Mouse (Mus musculus) gastrocnemius, adult 18-20 months (tissue): Measurements from ENCODE around the gene Lrriq1. TPM values are rescaled to one million over a fixed set of nuclear protein-coding genes. Genes with fewer than 3 reads are reported as not detected.

ENCODE experiments used
- DNase-seq: peaks from one replicate; pipeline ENCODE4 v3.0.0; 2021; ENCODE audit warnings: low spot score
- total RNA-seq, 2 experiments: library from RNA; stranded (reverse); gene quantifications; 2 replicates each; pipeline ENCODE4 v1.2.3; 2021

The Lrriq1 gene
- total RNA-seq, 2 experiments from 2014 or later: not detected

DNA sequence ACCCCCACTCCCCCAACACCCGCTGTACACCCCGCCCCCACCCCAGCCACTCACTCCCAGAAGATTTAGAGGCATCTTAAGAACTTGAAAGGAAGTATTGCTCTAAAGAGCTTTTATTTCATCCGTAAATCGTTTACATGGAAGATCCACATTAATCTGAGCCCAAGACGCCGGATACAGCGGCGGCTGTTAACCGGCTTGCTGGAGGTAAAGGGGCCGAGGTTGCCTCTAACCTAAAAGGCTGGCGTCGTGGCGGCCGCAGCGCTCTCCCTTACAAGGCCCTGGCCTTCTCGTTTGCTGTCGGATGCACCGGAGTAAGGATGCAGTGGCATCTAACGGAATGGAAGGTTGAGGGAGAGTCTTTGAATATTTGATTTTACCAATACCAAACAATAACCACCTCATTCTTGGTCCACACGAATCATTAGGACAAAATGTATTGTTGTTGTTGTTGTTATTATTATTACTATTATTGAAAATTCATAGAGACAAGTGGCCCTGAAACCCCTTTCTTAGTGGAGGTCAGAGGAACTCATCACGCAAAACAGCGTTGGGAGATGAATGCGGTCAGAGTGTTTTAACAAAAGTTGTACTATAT, 206.9 kb downstream of the Lrriq1 start:
- no peak for DNase-seq

DNA sequence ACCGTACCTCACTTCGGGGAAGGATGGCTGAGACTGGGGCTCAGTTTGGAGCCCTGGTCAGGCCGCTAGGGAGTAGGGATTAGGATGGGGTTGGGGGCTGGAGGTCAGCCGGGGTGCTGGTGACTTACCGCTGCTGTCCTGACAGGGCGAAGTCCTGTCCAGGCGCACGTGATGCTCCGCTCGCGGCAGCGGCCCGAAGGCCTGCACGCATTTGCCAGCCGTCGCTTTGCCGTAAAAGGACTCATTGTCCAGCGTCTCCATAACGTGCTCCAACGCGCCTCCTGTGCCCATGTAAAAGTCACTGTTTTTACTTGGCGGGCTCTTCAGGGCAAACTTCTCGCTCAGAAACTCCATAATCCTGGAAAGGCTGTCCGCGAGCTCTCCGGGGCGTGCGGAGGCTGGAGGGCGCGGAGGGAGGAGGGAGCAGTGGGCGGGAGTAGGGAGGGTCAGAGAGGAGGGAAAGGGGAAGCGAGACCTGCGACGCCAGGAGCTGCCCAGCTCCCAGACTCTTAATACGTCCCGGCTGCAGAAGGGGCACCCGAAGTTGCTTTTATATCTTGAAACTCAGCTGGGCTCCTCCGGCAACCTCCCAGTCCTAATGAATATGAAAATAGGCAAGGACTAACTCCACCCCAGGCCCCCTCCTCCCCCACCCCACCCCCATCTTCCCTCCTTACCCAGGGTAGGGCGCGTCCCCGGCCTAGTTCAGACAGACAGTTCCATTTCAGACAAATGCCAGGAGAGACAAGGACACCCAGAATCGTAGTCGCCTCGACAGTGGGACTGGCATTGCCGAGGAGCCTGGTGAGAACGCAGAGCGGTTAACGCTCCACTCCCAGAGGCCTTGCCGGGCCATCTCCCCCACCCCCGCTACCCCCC, 207.6 kb downstream of the Lrriq1 start:
- no peak for DNase-seq

DNA sequence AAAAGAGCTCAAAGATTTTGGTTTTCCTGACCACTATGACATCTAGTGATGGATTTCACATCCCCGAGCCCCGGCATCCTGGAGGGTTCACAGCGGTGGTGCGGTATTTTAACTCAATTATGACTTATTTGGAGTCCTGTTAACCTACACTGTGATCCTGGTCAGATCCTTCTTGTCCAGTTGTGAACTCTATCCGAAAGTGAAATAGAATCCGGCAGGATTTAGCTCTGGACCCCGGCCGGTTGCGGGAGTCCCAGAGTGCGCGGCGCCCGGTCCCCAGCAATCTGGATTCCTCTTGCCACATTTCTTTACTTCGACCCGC, 208.2 kb downstream of the Lrriq1 start:
- no peak for DNase-seq

DNA sequence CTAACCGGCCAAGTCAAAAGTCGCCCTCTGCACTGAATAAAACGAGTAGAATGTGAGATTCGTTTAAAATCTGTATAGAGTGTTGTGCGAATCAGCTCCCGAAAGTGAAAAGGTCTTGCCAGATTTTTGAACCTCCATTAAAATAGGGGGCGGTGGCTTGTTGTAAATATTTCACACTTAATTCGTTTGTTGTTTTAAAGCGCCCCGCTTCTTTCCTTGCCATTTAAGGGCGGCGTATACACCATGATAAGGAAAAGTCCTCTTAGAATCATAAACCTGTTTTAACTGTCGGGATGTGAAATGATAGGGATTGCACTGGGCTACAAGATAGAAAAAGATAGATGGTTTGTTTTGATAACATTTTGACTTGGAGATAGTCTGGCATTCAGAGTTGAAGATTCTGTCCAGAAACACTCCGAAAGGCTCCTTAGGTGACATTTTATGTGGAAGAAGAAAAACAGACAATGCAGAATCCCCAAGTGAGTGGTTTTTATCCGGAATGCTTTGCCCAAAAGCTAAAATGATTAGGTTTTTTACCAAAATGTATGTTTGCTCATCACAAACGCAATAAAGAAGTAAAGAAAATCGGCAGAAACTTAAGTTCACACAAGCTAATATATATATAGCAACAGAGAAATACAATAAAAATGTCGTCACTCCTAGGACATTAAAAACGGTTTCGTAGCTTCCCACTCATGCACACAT, 208.7 kb downstream of the Lrriq1 start:
- DNase-seq: no peak

DNA sequence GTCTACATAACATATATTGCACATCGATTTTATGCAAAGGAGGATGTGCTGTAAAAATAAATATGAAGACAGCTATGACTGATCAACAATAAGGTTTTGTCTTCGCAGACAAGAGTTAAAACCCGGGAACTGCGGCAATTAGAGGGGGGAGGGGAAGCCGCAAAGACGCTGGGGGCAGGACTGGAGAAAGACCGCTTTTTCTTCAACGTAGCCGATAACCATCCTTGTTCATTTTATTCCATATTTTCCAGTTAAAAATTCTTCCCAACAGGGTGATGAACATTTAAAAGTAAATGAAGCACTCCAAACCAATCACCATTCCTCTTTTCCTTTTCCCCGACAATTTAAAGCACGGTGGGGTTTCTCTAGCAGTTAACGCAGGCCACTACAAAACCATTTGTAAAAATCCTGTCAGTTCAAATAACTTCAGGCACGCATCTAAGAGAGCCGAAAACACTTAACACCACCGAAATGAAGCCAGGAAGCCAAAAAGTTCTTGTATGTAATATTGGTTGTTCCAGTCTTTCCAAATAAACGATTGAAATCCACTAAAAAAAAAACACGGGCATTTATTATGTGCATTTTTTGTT, 209.4 kb downstream of the Lrriq1 start:
- no peak for DNase-seq

DNA sequence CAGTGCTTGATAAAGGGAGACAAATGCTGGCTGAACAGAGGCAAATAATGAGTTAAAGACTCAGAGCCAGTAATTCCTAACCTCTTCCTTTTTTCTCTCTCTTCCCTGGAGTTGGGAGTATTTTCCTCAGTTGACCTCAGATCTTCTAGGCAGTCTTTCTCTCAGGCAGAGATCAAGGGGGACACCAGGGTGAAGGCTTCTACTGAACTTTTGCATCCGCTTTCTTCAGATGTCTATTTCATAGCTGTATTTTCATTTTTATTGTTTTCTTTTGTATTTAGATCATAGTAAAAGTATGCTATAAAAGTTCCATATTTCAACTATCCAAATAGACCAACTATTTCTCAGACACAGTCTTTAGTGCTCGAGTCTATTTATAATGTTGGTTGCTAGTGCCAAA, 233.6 kb downstream of the Lrriq1 start:
- no peak for DNase-seq

DNA sequence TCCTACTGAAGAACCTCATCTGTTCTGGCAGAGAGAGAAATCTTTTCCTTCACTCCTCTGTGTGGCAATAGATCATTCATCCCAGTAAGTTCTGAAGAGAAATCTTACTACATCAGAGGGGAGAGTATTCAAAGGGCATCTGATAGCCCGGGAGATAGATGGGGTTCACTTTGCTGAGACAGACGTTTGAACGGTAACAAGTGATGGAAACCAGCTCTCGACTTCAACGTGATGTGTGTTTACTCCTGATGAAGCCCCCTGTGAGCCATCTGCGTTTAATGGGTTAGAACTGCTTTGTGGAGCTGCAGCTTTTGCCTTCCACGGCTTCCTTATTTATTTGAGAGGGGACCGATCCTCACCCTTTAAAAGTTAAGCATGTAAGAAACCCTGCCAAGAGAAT, 235.2 kb downstream of the Lrriq1 start:
- DNase-seq: no peak

DNA sequence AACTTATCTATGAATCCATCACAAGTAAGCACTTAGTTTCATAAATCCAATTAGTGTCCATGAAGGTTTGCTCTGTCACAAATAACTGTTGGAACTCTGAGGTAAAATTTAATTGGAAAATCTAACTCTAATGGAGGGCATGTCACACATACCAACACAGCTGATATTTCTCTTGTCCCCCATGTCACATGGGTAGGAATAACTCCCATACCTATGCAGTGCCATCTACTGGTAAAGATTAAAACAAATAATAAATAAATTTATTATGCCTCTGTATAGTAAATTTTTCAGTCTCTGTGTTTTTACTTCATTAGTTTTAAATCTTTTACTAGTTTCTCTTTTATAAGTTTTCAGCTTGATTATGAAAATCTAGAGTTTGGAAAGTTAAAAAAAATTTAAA, 236.5 kb downstream of the Lrriq1 start:
- no peak for DNase-seq

Other genes starting within 250 kb of the Lrriq1 start
- not detected for gene Alx1, start 206.1 kb downstream of the Lrriq1 start, total RNA-seq
- gene Slc6a15, start 131.5 kb upstream of the Lrriq1 start, total RNA-seq: under 1 TPM in 1 of 2 experiments, not detected in 1; 0.23 TPM